Mouse (Mus musculus) cerebral cortex, adult 2 months (tissue): ENCODE measurements around the gene Cadps.

Experiments used
- WGBS: fragments of 180-500 bp; shearing (Covaris S2); methylation state at CpG from one replicate; pipeline ENCODE4 v1.1.7; 2018; 5-methylcytosine and 5-hydroxymethylcytosine counted together

Gene Cadps

GRCm38 (mm10) chr14:12375451-12375850 is 447.4 kb downstream of the Cadps start:
- 79% methylated on average over 2 of the region's 2 CpGs for WGBS

- WGBS: 62% methylated on average over 16 of the region's 16 CpGs
Measured at GRCm38 (mm10) chr14:12350271-12350916, 472.5 kb downstream of the Cadps start.

- WGBS: 54% methylated on average over 15 of the region's 15 CpGs
Measured at GRCm38 (mm10) chr14:12349334-12350090, 473.4 kb downstream of the Cadps start.

GRCm38 (mm10) chr14:12348089-12348488 is 474.8 kb downstream of the Cadps start, which contains the start of gene Fezf2:
Gene Fezf2, minus strand, starts transcription at chr14:12348189.
- 53% methylated on average over 2 of the region's 2 CpGs for WGBS

- WGBS: 18% methylated on average over 26 of the region's 26 CpGs
Measured at GRCm38 (mm10) chr14:12346865-12347600, 475.8 kb downstream of the Cadps start.

- 4% methylated on average over 50 of the region's 50 CpGs for WGBS
Measured at GRCm38 (mm10) chr14:12346011-12346864, 476.6 kb downstream of the Cadps start.

- 2% methylated on average over 40 of the region's 40 CpGs for WGBS
Measured at GRCm38 (mm10) chr14:12345241-12345921, 477.5 kb downstream of the Cadps start.

GRCm38 (mm10) chr14:12344746-12345240 is 478.1 kb downstream of the Cadps start:
- whole genome bisulfite sequencing: 3% methylated on average over 39 of the region's 39 CpGs

- WGBS: 20% methylated on average over 24 of the region's 24 CpGs
Measured at GRCm38 (mm10) chr14:12344061-12344745, 478.7 kb downstream of the Cadps start.

- 31% methylated on average over 20 of the region's 20 CpGs for WGBS
Measured at GRCm38 (mm10) chr14:12343451-12343941, 479.4 kb downstream of the Cadps start.

- WGBS: 37% methylated on average over 23 of the region's 23 CpGs
Measured at GRCm38 (mm10) chr14:12342458-12343131, 480.3 kb downstream of the Cadps start.

- WGBS: 45% methylated on average over 24 of the region's 24 CpGs
Measured at GRCm38 (mm10) chr14:12341789-12342457, 481.0 kb downstream of the Cadps start.

- 6% methylated on average over 42 of the region's 42 CpGs for WGBS
Measured at GRCm38 (mm10) chr14:12341075-12341788, 481.6 kb downstream of the Cadps start.

GRCm38 (mm10) chr14:12340238-12341074 is 482.4 kb downstream of the Cadps start:
- WGBS: 8% methylated on average over 19 of the region's 19 CpGs

GRCm38 (mm10) chr14:12338811-12339565 is 483.9 kb downstream of the Cadps start:
- 14% methylated on average over 10 of the region's 10 CpGs for WGBS
